Mouse (Mus musculus) intestine, embryonic 16.5 days (tissue): ENCODE measurements around the gene Abhd17a. TPM values are rescaled to one million over a fixed set of nuclear protein-coding genes. Genes with fewer than 3 reads are reported as not detected.

Source experiments
- microRNA-seq: library from miRNA; unstranded; fragments of <30 nt; microRNA quantifications from one replicate; pipeline ENCODE4, GENCODE M21; 2016
- polyA plus RNA-seq: library from polyadenylated mRNA; unstranded; fragments of >200 nt; fragmentation: Nextera tagmentation; extraction: Ambion mirVana; gene quantifications from 2 replicates; pipeline ENCODE4 v1.2.1, GENCODE M21; 2015

The Abhd17a gene
- polyA plus RNA-seq, 1 experiment from 2014 or later, result 63.1 TPM

Small RNA genes lying within 50 kb of the gene (microRNA-seq; reads per million reads assigned to microRNA genes)
- gene Mir6912, result not detected

Other genes with a start within 250 kb of the Abhd17a start
- 28.2 and 37.2 TPM in 2 replicates for gene Adamtsl5, start 241.9 kb downstream of the Abhd17a start, polyA plus RNA-seq
- 0.39 and 0.64 TPM in 2 replicates for gene Plk5, start 233.9 kb downstream of the Abhd17a start, polyA plus RNA-seq
- gene Mex3d, start 202.7 kb downstream of the Abhd17a start, polyA plus RNA-seq, result 1.9 and 2.7 TPM in 2 replicates
- gene Mbd3, start 190.8 kb downstream of the Abhd17a start, polyA plus RNA-seq, result 133 and 144 TPM in 2 replicates
- gene Uqcr11, start 183.5 kb downstream of the Abhd17a start, polyA plus RNA-seq, result 1,179 and 1,252 TPM in 2 replicates
- 62.7 and 62.9 TPM in 2 replicates for gene Tcf3, start 156.7 kb downstream of the Abhd17a start, polyA plus RNA-seq
- gene Onecut3, start 95.5 kb downstream of the Abhd17a start, polyA plus RNA-seq, result 0.06 and 0.10 TPM in 2 replicates
- gene Atp8b3, start 51.2 kb downstream of the Abhd17a start, polyA plus RNA-seq, result 0.09 and 0.17 TPM in 2 replicates
- 21.5 and 21.9 TPM in 2 replicates for gene Rexo1, start 28.8 kb downstream of the Abhd17a start, polyA plus RNA-seq
- gene Klf16, start 13.0 kb downstream of the Abhd17a start, polyA plus RNA-seq, result 7.0 and 7.4 TPM in 2 replicates
- 125 and 127 TPM in 2 replicates for gene Scamp4, start 12.5 kb upstream of the Abhd17a start, polyA plus RNA-seq
- gene Adat3, start 12.5 kb upstream of the Abhd17a start, polyA plus RNA-seq, result 8.4 and 9.4 TPM in 2 replicates
- 3.3 and 4.0 TPM in 2 replicates for gene Gm49322, start 15.7 kb upstream of the Abhd17a start, polyA plus RNA-seq
- 15.1 and 22.2 TPM in 2 replicates for gene Csnk1g2, start 32.5 kb upstream of the Abhd17a start, polyA plus RNA-seq
- 9.2 and 10.6 TPM in 2 replicates for gene Btbd2, start 66.7 kb upstream of the Abhd17a start, polyA plus RNA-seq
- 18.3 and 49.9 TPM in 2 replicates for gene Mknk2, start 87.8 kb upstream of the Abhd17a start, polyA plus RNA-seq
- gene Mob3a, start 111.6 kb upstream of the Abhd17a start, polyA plus RNA-seq, result 39.8 and 41.8 TPM in 2 replicates
- gene Izumo4, start 111.8 kb upstream of the Abhd17a start, polyA plus RNA-seq, result 18.5 and 25.0 TPM in 2 replicates
- gene Ap3d1, start 151.9 kb upstream of the Abhd17a start, polyA plus RNA-seq, result 57.9 and 58.4 TPM in 2 replicates
- gene Dot1l, start 164.9 kb upstream of the Abhd17a start, polyA plus RNA-seq, result 9.5 and 9.7 TPM in 2 replicates
- gene Sf3a2, start 207.9 kb upstream of the Abhd17a start, polyA plus RNA-seq, result 62.3 and 63.0 TPM in 2 replicates
- gene Plekhj1, start 208.3 kb upstream of the Abhd17a start, polyA plus RNA-seq, result 120 and 135 TPM in 2 replicates
- gene Amh, start 214.9 kb upstream of the Abhd17a start, polyA plus RNA-seq, result 0.07 and 0.10 TPM in 2 replicates
- 0.70 and 0.82 TPM in 2 replicates for gene Jsrp1, start 223.2 kb upstream of the Abhd17a start, polyA plus RNA-seq
- gene Oaz1, start 236.3 kb upstream of the Abhd17a start, polyA plus RNA-seq, result 1,610 and 1,714 TPM in 2 replicates